Mouse (Mus musculus): ENCODE results near the gene Smim1. TPM values are rescaled to one million over a fixed set of nuclear protein-coding genes. Genes with fewer than 3 reads are reported as not detected.
A peak's percentile ranks its signal among the peaks of the same experiment; 100 is the strongest.

The Smim1 gene
- polyA plus RNA-seq, 1 experiment from 2014 or later = 93.6 TPM

DNA sequence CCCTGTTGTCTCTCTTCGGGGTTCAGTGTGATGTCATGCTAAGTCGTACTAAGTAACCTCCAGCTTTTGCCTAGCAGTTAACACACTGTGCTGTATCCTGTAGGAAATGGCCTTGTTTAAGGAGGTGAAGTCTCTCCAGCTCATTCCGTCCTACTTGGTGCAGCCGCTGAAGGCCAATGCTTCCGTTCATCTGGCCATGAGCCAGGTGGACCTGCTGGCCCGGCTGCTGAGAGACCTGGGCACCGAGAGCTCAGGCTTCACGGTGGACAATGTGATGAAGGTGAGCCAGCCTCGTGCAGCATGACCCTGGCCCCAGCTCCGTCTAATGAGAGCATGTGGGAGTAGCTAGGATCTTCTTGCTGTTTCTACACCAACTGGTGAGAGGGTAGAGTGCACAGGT is 33.3 kb downstream of the Smim1 start:
- H3K36me3 ChIP-seq (replicated peaks; ENCODE audit: insufficient read depth, low read length) = peaks cover 65% of the 10 kb centered on the region
- H3K9ac ChIP-seq (replicated peaks) = no peak overlapping the region
- DNase-seq (no peak), ATAC-seq (no peak)
- H3K4me1 ChIP-seq (ENCODE audit: insufficient read depth) = no peaks in the 10 kb centered on the region
- no peaks in the 10 kb centered on the region for H3K9me3 ChIP-seq (ENCODE audit: low read length)
- TF ChIP-seq EP300 (IDR thresholded peaks at IDR 0.05; ENCODE audit: low read depth) = no peak
- no peak for TF ChIP-seq CTCF (IDR thresholded peaks at IDR 0.05; ENCODE audit: low read depth)
- no peak overlapping the region for H3K4me2 ChIP-seq (ENCODE audit: low read depth, low read length)
- no peak overlapping the region for H3K4me3 ChIP-seq (ENCODE audit: low read depth, low read length)
- 84% methylated on average over 10 of the region's 10 CpGs for WGBS (ENCODE audit: insufficient replicate concordance)
- H3K27ac ChIP-seq (ENCODE audit: low read depth) = no peak overlapping the region
- H3K27me3 ChIP-seq (ENCODE audit: insufficient read depth, low read length) = no peaks in the 10 kb centered on the region

DNA sequence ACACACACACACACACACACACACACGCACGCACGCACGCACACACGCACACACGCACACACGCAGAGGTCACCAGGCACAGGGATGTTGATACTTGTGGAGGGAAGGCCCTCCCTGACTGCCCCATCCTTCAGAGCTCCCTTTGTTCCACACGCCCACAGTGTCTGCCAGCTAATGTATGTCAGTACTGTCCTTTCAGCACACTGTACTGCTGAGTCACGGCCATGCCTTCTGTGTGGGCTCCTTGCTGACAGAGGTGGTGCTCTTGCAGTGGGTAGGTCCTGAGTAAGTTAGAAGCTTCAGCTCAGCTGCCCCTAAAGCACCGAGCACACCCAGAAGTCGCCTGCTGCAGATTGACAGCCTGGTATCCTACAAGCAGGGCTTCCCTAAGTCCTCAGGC is 45.6 kb downstream of the Smim1 start:
- peaks cover 36% of the 10 kb centered on the region for H3K36me3 ChIP-seq (replicated peaks; ENCODE audit: insufficient read depth, low read length)
- peaks cover 7% of the 10 kb centered on the region for H3K4me1 ChIP-seq (ENCODE audit: insufficient read depth)
- no peak for TF ChIP-seq CTCF (IDR thresholded peaks at IDR 0.05; ENCODE audit: low read depth)
- no peak for TF ChIP-seq EP300 (IDR thresholded peaks at IDR 0.05; ENCODE audit: low read depth)
- no peak overlapping the region for H3K4me3 ChIP-seq (ENCODE audit: low read depth, low read length)
- H3K9me3 ChIP-seq (ENCODE audit: low read length) = no peaks in the 10 kb centered on the region
- H3K4me2 ChIP-seq (ENCODE audit: low read depth, low read length) = no peak overlapping the region
- H3K27ac ChIP-seq (ENCODE audit: low read depth) = no peak overlapping the region
- ATAC-seq (no peak), DNase-seq (no peak)
- H3K27me3 ChIP-seq (ENCODE audit: insufficient read depth, low read length) = no peaks in the 10 kb centered on the region
- 83% methylated on average over 11 of the region's 11 CpGs for WGBS (ENCODE audit: insufficient replicate concordance)
- H3K9ac ChIP-seq (replicated peaks) = no peak overlapping the region

DNA sequence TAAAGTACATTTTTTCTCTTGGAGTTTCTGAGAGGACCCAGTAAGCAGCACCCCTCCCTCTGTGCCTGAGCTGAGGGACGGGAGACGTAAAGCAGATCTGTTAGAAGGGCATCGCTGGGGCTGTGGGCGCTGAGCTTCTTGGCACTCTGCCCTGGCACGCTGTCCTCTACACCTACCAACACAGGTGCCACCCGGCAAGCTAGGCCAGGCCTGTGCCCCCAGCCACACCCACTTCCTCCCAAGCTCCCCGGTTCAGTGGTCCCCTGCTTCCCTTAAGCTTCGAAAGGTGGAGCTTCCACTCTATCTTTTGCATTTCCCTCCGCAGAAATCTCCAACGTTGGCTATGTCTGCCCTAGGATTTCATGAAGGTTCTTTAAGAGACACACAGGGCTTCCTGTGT is 46.8 kb downstream of the Smim1 start:
- Histone ChIP-seq H3K36me3 (replicated peaks; ENCODE audit: insufficient read depth, low read length) (peaks cover 26% of the 10 kb centered on the region), H3K9me3 (ENCODE audit: low read length) (no peaks in the 10 kb centered on the region), H3K4me2 (ENCODE audit: low read depth, low read length) (no peak overlapping the region), H3K27me3 (ENCODE audit: insufficient read depth, low read length) (no peaks in the 10 kb centered on the region), H3K4me3 (ENCODE audit: low read depth, low read length) (no peak overlapping the region), H3K9ac (replicated peaks) (no peak overlapping the region), H3K27ac (ENCODE audit: low read depth) (no peak overlapping the region), H3K4me1 (ENCODE audit: insufficient read depth) (peaks cover 7% of the 10 kb centered on the region)
- DNase-seq (no peak), ATAC-seq (no peak)
- 70% methylated on average over 10 of the region's 10 CpGs for WGBS (ENCODE audit: insufficient replicate concordance)
- TF ChIP-seq EP300 (IDR thresholded peaks at IDR 0.05; ENCODE audit: low read depth) (no peak), CTCF (IDR thresholded peaks at IDR 0.05; ENCODE audit: low read depth) (no peak)

DNA sequence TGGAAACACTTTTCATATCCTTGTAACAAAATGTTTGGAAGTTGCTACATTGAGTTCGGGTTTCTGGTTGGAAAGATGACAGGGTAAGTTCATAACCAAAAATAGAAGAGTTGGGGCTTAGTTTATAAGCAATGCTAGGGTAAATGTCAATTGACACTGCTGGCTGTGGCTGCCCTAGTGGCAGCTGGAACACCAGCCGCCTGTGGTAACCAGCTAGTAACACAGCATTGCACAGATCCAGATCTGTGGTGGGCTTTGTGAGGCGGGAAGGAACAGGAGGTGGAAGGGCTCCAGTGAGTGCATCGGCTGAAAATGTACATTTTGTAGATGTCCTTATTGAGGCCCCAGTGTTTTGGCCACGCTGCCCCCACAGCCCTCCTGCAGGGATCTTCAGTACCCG is 50.3 kb downstream of the Smim1 start:
- no peak overlapping the region for H3K27ac ChIP-seq (ENCODE audit: low read depth)
- H3K36me3 ChIP-seq (replicated peaks; ENCODE audit: insufficient read depth, low read length) = peaks cover 12% of the 10 kb centered on the region
- no peaks in the 10 kb centered on the region for H3K9me3 ChIP-seq (ENCODE audit: low read length)
- no peak for ATAC-seq
- H3K27me3 ChIP-seq (ENCODE audit: insufficient read depth, low read length) = no peaks in the 10 kb centered on the region
- WGBS (ENCODE audit: insufficient replicate concordance) = 33% methylated on average over 6 of the region's 6 CpGs
- H3K4me2 ChIP-seq (ENCODE audit: low read depth, low read length) = peak overlapping the region; percentile 99
- DNase-seq = no peak
- H3K4me3 ChIP-seq (ENCODE audit: low read depth, low read length) = peak overlapping the region; percentile 92
- peaks cover 15% of the 10 kb centered on the region for H3K4me1 ChIP-seq (ENCODE audit: insufficient read depth)
- TF ChIP-seq CTCF (IDR thresholded peaks at IDR 0.05; ENCODE audit: low read depth) (no peak), EP300 (IDR thresholded peaks at IDR 0.05; ENCODE audit: low read depth) (no peak)
- peak overlapping the region; percentile 84 for H3K9ac ChIP-seq (replicated peaks)

DNA sequence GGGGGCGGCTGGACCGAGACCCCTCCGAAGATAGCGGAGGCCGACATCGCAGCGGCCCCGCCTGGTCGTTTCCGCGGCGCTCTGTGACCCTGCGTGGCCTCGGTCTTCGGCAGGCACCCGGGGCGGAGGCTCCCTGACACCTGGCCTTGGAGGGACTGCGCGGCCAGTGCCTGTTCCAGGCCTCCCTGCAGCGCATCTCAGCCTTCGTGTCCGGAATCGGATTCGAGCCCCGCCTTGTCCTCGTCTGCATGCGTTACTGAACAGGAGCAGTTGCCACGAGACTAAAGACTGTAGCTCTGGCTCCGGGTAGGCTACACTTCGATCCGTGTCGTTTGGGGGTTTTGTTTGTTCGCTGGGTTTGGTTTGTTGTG is 50.8 kb downstream of the Smim1 start:
- under 1% methylated on average over 31 of the region's 33 CpGs for WGBS (ENCODE audit: insufficient replicate concordance)
- ATAC-seq (peak; percentile 66), DNase-seq (no peak)
- TF ChIP-seq EP300 (IDR thresholded peaks at IDR 0.05; ENCODE audit: low read depth) (no peak), CTCF (IDR thresholded peaks at IDR 0.05; ENCODE audit: low read depth) (no peak)
- Histone ChIP-seq H3K4me1 (ENCODE audit: insufficient read depth) (peaks cover 15% of the 10 kb centered on the region), H3K9ac (replicated peaks) (peak overlapping the region; percentile 84), H3K9me3 (ENCODE audit: low read length) (no peaks in the 10 kb centered on the region), H3K27ac (ENCODE audit: low read depth) (peak overlapping the region; percentile 61), H3K4me2 (ENCODE audit: low read depth, low read length) (peak overlapping the region; percentile 99), H3K4me3 (ENCODE audit: low read depth, low read length) (peak overlapping the region; percentile 92), H3K36me3 (replicated peaks; ENCODE audit: insufficient read depth, low read length) (peaks cover 13% of the 10 kb centered on the region), H3K27me3 (ENCODE audit: insufficient read depth, low read length) (no peaks in the 10 kb centered on the region)

DNA sequence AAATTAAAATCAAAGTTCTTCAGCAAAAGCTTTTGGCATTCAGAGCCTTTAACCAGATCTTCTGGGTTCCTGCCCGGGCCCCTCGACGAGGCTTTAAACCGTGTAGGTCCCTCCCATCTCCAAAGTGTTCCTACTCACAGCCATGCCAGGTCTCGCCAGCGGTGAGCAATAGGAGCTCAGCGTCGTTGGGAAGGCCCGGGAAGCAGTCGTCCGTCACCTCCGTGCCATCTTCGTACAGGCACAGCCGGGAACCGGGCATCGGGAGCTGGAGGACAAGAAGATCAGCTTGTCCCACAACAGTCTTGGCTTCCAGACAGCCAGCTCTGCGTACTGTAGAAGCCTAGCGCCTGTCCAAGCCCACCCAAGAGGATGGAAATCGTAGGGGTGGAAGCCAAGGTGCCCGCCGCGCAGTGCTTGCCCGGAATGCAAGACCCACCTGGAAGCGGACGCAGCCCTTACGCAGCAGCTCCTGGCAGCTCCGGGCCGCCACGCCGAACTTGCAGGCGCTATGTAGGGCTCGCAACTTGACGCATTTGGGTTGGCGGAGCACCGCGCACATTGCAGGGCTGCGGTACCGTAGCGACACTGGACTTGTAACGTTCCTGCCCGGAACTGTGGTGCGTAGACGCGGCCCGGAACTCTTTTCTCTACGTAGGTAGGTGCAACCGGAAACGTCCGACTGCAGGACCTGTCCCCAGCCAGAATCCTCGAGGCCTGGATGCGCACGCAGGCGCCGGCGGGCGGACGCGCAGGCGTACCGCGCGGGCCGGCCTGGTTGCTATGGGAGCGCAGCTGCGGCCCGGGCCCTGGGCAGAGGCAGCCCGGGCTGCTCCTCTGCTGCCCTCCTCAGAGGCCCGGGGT is 51.4 kb downstream of the Smim1 start, which contains the start of the genes Dffb and Cep104:
Gene Dffb, minus strand, starts transcription at position 696 of the 861 bp plus-strand sequence.
Gene Cep104, plus strand, starts transcription at position 764 of the 861 bp plus-strand sequence.
- Histone ChIP-seq H3K9me3 (ENCODE audit: low read length) (no peaks in the 10 kb centered on the region), H3K27me3 (ENCODE audit: insufficient read depth, low read length) (no peaks in the 10 kb centered on the region), H3K4me1 (ENCODE audit: insufficient read depth) (peaks cover 15% of the 10 kb centered on the region), H3K9ac (replicated peaks) (peak within 1 kb of the TSS; percentile 84), H3K4me2 (ENCODE audit: low read depth, low read length) (peak within 1 kb of the TSS; percentile 99), H3K36me3 (replicated peaks; ENCODE audit: insufficient read depth, low read length) (peaks cover 15% of the 10 kb centered on the region), H3K4me3 (ENCODE audit: low read depth, low read length) (peak within 1 kb of the TSS; percentile 92), H3K27ac (ENCODE audit: low read depth) (peak within 1 kb of the TSS; percentile 61)
- ATAC-seq = peak; percentile 96
- DNase-seq = peak; percentile 93
- TF ChIP-seq EP300 (IDR thresholded peaks at IDR 0.05; ENCODE audit: low read depth) (no peak), CTCF (IDR thresholded peaks at IDR 0.05; ENCODE audit: low read depth) (no peak)
- WGBS (ENCODE audit: insufficient replicate concordance) = 1% methylated on average over 68 of the region's 68 CpGs

Other genes starting within 250 kb of the Smim1 start
- gene A430005L14Rik, start 69.0 kb downstream of the Smim1 start, polyA plus RNA-seq (2015; fragmentation: Nextera tagmentation; extraction: Ambion mirVana) = 56.1 and 59.5 TPM in 2 replicates
- gene Dffb, start 51.1 kb downstream of the Smim1 start, polyA plus RNA-seq (2015; fragmentation: Nextera tagmentation; extraction: Ambion mirVana) = 3.6 and 4.6 TPM in 2 replicates
- gene Cep104, start 51.0 kb downstream of the Smim1 start, polyA plus RNA-seq (2015; fragmentation: Nextera tagmentation; extraction: Ambion mirVana) = 1.9 and 2.5 TPM in 2 replicates
- 9.4 and 11.7 TPM in 2 replicates for gene Lrrc47, start 14.5 kb downstream of the Smim1 start, polyA plus RNA-seq (2015; fragmentation: Nextera tagmentation; extraction: Ambion mirVana)
- gene Ccdc27, start 16.4 kb upstream of the Smim1 start, polyA plus RNA-seq (2015; fragmentation: Nextera tagmentation; extraction: Ambion mirVana) = not detected in 2 replicates
- gene Trp73, start 114.0 kb upstream of the Smim1 start, polyA plus RNA-seq (2015; fragmentation: Nextera tagmentation; extraction: Ambion mirVana) = not detected in 2 replicates
- 12.4 and 14.1 TPM in 2 replicates for gene Wrap73, start 116.1 kb upstream of the Smim1 start, polyA plus RNA-seq (2015; fragmentation: Nextera tagmentation; extraction: Ambion mirVana)
- 74.4 and 83.4 TPM in 2 replicates for gene Tprgl, start 134.4 kb upstream of the Smim1 start, polyA plus RNA-seq (2015; fragmentation: Nextera tagmentation; extraction: Ambion mirVana)
- gene Megf6, start 144.5 kb upstream of the Smim1 start, polyA plus RNA-seq (2015; fragmentation: Nextera tagmentation; extraction: Ambion mirVana) = 0.67 and 0.89 TPM in 2 replicates